Mouse (Mus musculus) activated CD4-positive, CD25-positive, alpha-beta regulatory T cell, adult 9 weeks (primary cell): Measurements from ENCODE around the gene Bmpr2. TPM values are rescaled to one million over a fixed set of nuclear protein-coding genes. Genes with fewer than 3 reads are reported as not detected.

ENCODE experiments used
- polyA plus RNA-seq: library from polyadenylated mRNA; unstranded; fragments of 100-300 nt; shearing (Covaris generic); gene quantifications from one replicate; pipeline ENCODE4 v1.2.1, GENCODE M21; 2017

The Bmpr2 gene
- polyA plus RNA-seq, result 0.99 TPM

DNA sequence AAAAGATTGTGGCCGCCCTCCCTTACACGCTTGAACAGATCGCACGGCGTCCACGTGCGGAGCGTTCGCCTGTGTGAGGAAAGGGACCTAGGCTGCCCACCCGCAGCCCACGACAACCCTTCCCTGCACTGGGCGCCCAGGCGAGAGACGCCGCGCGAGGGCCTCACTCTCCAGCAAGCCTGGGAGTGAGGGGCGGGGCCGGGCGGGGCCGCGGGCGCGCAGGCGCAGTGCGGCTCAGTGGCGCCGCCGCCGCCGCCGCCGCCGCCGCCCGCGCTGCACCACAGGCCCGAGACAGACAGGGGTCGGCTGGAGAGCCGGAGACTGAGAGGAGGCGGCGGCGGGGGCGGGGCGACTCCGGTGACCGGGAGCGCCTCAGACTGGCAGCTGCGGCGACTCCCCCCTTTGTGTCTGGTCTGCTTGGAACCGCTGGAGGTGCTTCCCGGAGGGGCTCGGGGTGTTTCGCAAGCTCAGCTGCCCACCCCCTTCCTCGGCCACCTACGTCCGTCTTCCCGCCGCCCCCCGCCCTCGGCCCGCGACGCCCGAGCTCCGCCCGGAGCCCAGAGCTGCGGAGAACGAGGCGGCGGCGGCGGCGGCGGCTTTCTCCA, at the start of gene Bmpr2:
Bmpr2 (plus strand) TSS at position 237 of the 605 bp plus-strand sequence.

GRCm38 (mm10) chr1:59912413-59913157, 149.4 kb downstream of the Bmpr2 start, which contains the start of gene Fam117b:
TSS of gene Fam117b (plus strand) at chr1:59913006.

Other genes starting within 250 kb of the Bmpr2 start
- gene Gm973, start 247.1 kb upstream of the Bmpr2 start, polyA plus RNA-seq, result 2.7 TPM
- gene Sumo1, start 92.6 kb upstream of the Bmpr2 start, polyA plus RNA-seq, result 412 TPM
- gene Nop58, start 78.4 kb upstream of the Bmpr2 start, polyA plus RNA-seq, result 214 TPM
- gene Fam117b, start 149.6 kb downstream of the Bmpr2 start, polyA plus RNA-seq, result 6.6 TPM